Mouse (Mus musculus): ENCODE results near the gene Gm21915.

DNA sequence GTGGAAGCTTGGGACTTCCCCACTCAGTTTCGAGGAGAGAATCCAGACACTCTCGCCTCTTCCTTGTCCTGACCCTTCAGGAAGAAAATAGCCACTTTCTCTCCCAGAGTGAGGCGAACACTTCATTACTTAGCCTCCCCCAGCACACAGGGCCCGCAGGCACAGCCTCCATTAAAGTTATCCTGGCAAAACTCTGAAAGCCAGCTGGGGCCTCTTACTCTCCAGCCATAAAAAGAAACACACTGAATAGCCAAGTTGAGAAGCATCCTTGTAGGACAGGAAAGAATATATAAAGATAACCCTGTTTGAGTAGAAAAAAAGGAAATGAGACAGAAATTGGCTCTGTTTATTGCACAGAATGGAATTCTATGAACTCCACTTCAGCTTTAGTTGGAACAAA, 8.2 kb downstream of the Gm21915 start:
- TF ChIP-seq CTCF (IDR thresholded peaks at IDR 0.05; ENCODE audit: control insufficient read depth, insufficient read depth, insufficient read length) (no peak), USF1 (IDR thresholded peaks at IDR 0.05; ENCODE audit: low read depth) (no peak), MAX (IDR thresholded peaks at IDR 0.05) (no peak), MYOG (IDR thresholded peaks at IDR 0.05; ENCODE audit: control insufficient read depth, extremely low read depth, insufficient read length) (no peak), FOSL1 (IDR thresholded peaks at IDR 0.05; ENCODE audit: insufficient read depth, low read length, poor library complexity, severe bottlenecking) (no peak), CEBPB (IDR thresholded peaks at IDR 0.05; ENCODE audit: low read depth) (no peak)
